Mouse (Mus musculus) megakaryocyte, embryonic 14.5 days (primary cell): ENCODE results near the gene Usp37.

Experiments used
- FLI1 ChIP-seq: IDR thresholded peaks from 2 replicates; pipeline ENCODE4 v1.6.1; 2012; ENCODE audit warnings: low read length, inconsistent platforms, mixed read lengths
- GATA1 ChIP-seq: IDR thresholded peaks from 3 replicates; pipeline ENCODE4 v1.6.1; 2012; ENCODE audit warnings: mixed read lengths, low read length, inconsistent platforms, borderline replicate concordance

- no peak for TF ChIP-seq GATA1
- TF ChIP-seq FLI1 = no peak
These were observed 108.5 kb downstream of the Usp37 start for GRCm38 (mm10) chr1:74435563-74435962.
